Mouse (Mus musculus): Measurements from ENCODE around the gene Siae. TPM values are rescaled to one million over a fixed set of nuclear protein-coding genes. Genes with fewer than 3 reads are reported as not detected.

Siae gene
- polyA plus RNA-seq, 1 experiment from 2014 or later: 9.0 TPM

- ATAC-seq (replicated peaks; ENCODE audit: insufficient number of reproducible peaks, insufficient read depth, low FRiP score, low read depth): no peak
- WGBS: 73% methylated on average over 2 of the region's 2 CpGs
- H3K9me3 ChIP-seq (replicated peaks): no peaks in the 10 kb centered on the region
Observed at GRCm38 (mm10) chr9:37632305-37632704, 76.8 kb downstream of the Siae start.

GRCm38 (mm10) chr9:37634269-37634668 is 78.8 kb downstream of the Siae start:
- Histone ChIP-seq H3K36me3 (no peaks in the 10 kb centered on the region), H3K4me3 (no peak overlapping the region), H3K9ac (no peak overlapping the region), H3K4me2 (no peak overlapping the region), H3K27me3 (no peaks in the 10 kb centered on the region), H3K27ac (no peak overlapping the region), H3K4me1 (replicated peaks) (no peaks in the 10 kb centered on the region), H3K9me3 (replicated peaks) (no peaks in the 10 kb centered on the region)
- WGBS: 84% methylated on average over 3 of the region's 3 CpGs
- no peak for ATAC-seq (replicated peaks; ENCODE audit: insufficient number of reproducible peaks, insufficient read depth, low FRiP score, low read depth)

More at GRCm38 (mm10) chr9:37632305-37632704, 76.8 kb downstream of the Siae start:
- Histone ChIP-seq H3K4me1 (replicated peaks) (no peaks in the 10 kb centered on the region), H3K27me3 (no peaks in the 10 kb centered on the region), H3K27ac (no peak overlapping the region), H3K9ac (no peak overlapping the region), H3K36me3 (no peaks in the 10 kb centered on the region), H3K4me2 (no peak overlapping the region), H3K4me3 (no peak overlapping the region)

GRCm38 (mm10) chr9:37636335-37636734 is 80.8 kb downstream of the Siae start:
- no peak overlapping the region for H3K27ac ChIP-seq
- WGBS: 15% methylated on average over 7 of the region's 7 CpGs
- no peak overlapping the region for H3K4me3 ChIP-seq
- no peaks in the 10 kb centered on the region for H3K36me3 ChIP-seq
- no peaks in the 10 kb centered on the region for H3K27me3 ChIP-seq
- no peaks in the 10 kb centered on the region for H3K4me1 ChIP-seq (replicated peaks)
- H3K4me2 ChIP-seq: no peak overlapping the region
- H3K9me3 ChIP-seq (replicated peaks): no peaks in the 10 kb centered on the region
- no peak overlapping the region for H3K9ac ChIP-seq
- no peak for ATAC-seq (replicated peaks; ENCODE audit: insufficient number of reproducible peaks, insufficient read depth, low FRiP score, low read depth)

- H3K4me1 ChIP-seq (replicated peaks): no peaks in the 10 kb centered on the region
- no peak overlapping the region for H3K4me3 ChIP-seq
- H3K9ac ChIP-seq: no peak overlapping the region
- H3K36me3 ChIP-seq: no peaks in the 10 kb centered on the region
- no peaks in the 10 kb centered on the region for H3K27me3 ChIP-seq
- H3K4me2 ChIP-seq: no peak overlapping the region
- ATAC-seq (replicated peaks; ENCODE audit: insufficient number of reproducible peaks, insufficient read depth, low FRiP score, low read depth): no peak
- WGBS: 41% methylated on average over 6 of the region's 6 CpGs
- no peak overlapping the region for H3K27ac ChIP-seq
- no peaks in the 10 kb centered on the region for H3K9me3 ChIP-seq (replicated peaks)
Observed at GRCm38 (mm10) chr9:37636800-37637542, 81.5 kb downstream of the Siae start.

- Histone ChIP-seq H3K27me3 (no peaks in the 10 kb centered on the region), H3K4me3 (no peak overlapping the region), H3K9me3 (replicated peaks) (no peaks in the 10 kb centered on the region), H3K36me3 (no peaks in the 10 kb centered on the region), H3K4me1 (replicated peaks) (no peaks in the 10 kb centered on the region), H3K4me2 (no peak overlapping the region), H3K27ac (no peak overlapping the region), H3K9ac (no peak overlapping the region)
- ATAC-seq (replicated peaks; ENCODE audit: insufficient number of reproducible peaks, insufficient read depth, low FRiP score, low read depth): no peak
- WGBS: 75% methylated on average over 3 of the region's 3 CpGs
Observed at GRCm38 (mm10) chr9:37638721-37639120, 83.2 kb downstream of the Siae start.

- Histone ChIP-seq H3K27ac (no peak overlapping the region), H3K9me3 (replicated peaks) (no peaks in the 10 kb centered on the region), H3K4me1 (replicated peaks) (no peaks in the 10 kb centered on the region), H3K27me3 (no peaks in the 10 kb centered on the region), H3K4me2 (no peak overlapping the region), H3K36me3 (peaks cover 37% of the 10 kb centered on the region), H3K9ac (no peak overlapping the region), H3K4me3 (no peak overlapping the region)
- no peak for ATAC-seq (replicated peaks; ENCODE audit: insufficient number of reproducible peaks, insufficient read depth, low FRiP score, low read depth)
- 71% methylated on average over 3 of the region's 3 CpGs for WGBS
Observed at GRCm38 (mm10) chr9:37646246-37646645, 90.7 kb downstream of the Siae start.

- no peak overlapping the region for H3K4me2 ChIP-seq
- no peak for ATAC-seq (replicated peaks; ENCODE audit: insufficient number of reproducible peaks, insufficient read depth, low FRiP score, low read depth)
- H3K4me3 ChIP-seq: no peak overlapping the region
- no peak overlapping the region for H3K27ac ChIP-seq
- no peaks in the 10 kb centered on the region for H3K9me3 ChIP-seq (replicated peaks)
- peaks cover 7% of the 10 kb centered on the region for H3K4me1 ChIP-seq (replicated peaks)
- peaks cover 66% of the 10 kb centered on the region for H3K36me3 ChIP-seq
- no peaks in the 10 kb centered on the region for H3K27me3 ChIP-seq
- no peak overlapping the region for H3K9ac ChIP-seq
- WGBS: 94% methylated on average over 5 of the region's 5 CpGs
Observed at GRCm38 (mm10) chr9:37650639-37651038, 95.1 kb downstream of the Siae start.

- H3K4me2 ChIP-seq: no peak overlapping the region
Observed at GRCm38 (mm10) chr9:37653836-37654235, 98.3 kb downstream of the Siae start.

GRCm38 (mm10) chr9:37655961-37656360 is 100.5 kb downstream of the Siae start:
- Histone ChIP-seq H3K9me3 (replicated peaks) (no peaks in the 10 kb centered on the region), H3K27me3 (no peaks in the 10 kb centered on the region), H3K36me3 (peaks cover 32% of the 10 kb centered on the region), H3K4me2 (peak overlapping the region; percentile 87), H3K9ac (peak overlapping the region; percentile 81; the same call in 1 of the 2 replicates), H3K27ac (no peak overlapping the region), H3K4me3 (peak overlapping the region; percentile 90), H3K4me1 (replicated peaks) (peaks cover 13% of the 10 kb centered on the region)
- WGBS: 40% methylated on average over 8 of the region's 8 CpGs
- no peak for ATAC-seq (replicated peaks; ENCODE audit: insufficient number of reproducible peaks, insufficient read depth, low FRiP score, low read depth)

More at GRCm38 (mm10) chr9:37653836-37654235, 98.3 kb downstream of the Siae start:
- Histone ChIP-seq H3K36me3 (peaks cover 52% of the 10 kb centered on the region), H3K4me3 (no peak overlapping the region), H3K9me3 (replicated peaks) (no peaks in the 10 kb centered on the region), H3K27ac (no peak overlapping the region), H3K27me3 (no peaks in the 10 kb centered on the region), H3K9ac (no peak overlapping the region), H3K4me1 (replicated peaks) (peaks cover 13% of the 10 kb centered on the region)
- ATAC-seq (replicated peaks; ENCODE audit: insufficient number of reproducible peaks, insufficient read depth, low FRiP score, low read depth): no peak
- WGBS: 38% methylated on average over 5 of the region's 5 CpGs

- Histone ChIP-seq H3K9ac (peak overlapping the region; percentile 81), H3K36me3 (peaks cover 27% of the 10 kb centered on the region), H3K4me2 (peak overlapping the region; percentile 87), H3K27ac (peak overlapping the region; percentile 92), H3K4me3 (peak overlapping the region; percentile 90), H3K4me1 (replicated peaks) (peaks cover 13% of the 10 kb centered on the region), H3K9me3 (replicated peaks) (no peaks in the 10 kb centered on the region), H3K27me3 (no peaks in the 10 kb centered on the region)
- under 1% methylated on average over 10 of the region's 10 CpGs for whole genome bisulfite sequencing
- ATAC-seq (replicated peaks; ENCODE audit: insufficient number of reproducible peaks, insufficient read depth, low FRiP score, low read depth): peak; percentile 18; the same call in 1 of the 2 replicates
Observed at GRCm38 (mm10) chr9:37656439-37656881, 101.0 kb downstream of the Siae start.

- peak within 1 kb of the TSS; percentile 87 for H3K4me2 ChIP-seq
- peak within 1 kb of the TSS; percentile 90 for H3K4me3 ChIP-seq
- under 1% methylated on average over 36 of the region's 36 CpGs for WGBS
- H3K27ac ChIP-seq: peak within 1 kb of the TSS; percentile 92
- no peaks in the 10 kb centered on the region for H3K27me3 ChIP-seq
- peaks cover 24% of the 10 kb centered on the region for H3K36me3 ChIP-seq
- peak; percentile 86 for ATAC-seq (replicated peaks; ENCODE audit: insufficient number of reproducible peaks, insufficient read depth, low FRiP score, low read depth)
- H3K4me1 ChIP-seq (replicated peaks): peaks cover 13% of the 10 kb centered on the region
- no peaks in the 10 kb centered on the region for H3K9me3 ChIP-seq (replicated peaks)
- H3K9ac ChIP-seq: peak within 1 kb of the TSS; percentile 81
Observed at GRCm38 (mm10) chr9:37656931-37657481, 101.5 kb downstream of the Siae start, which contains the start of gene Tbrg1. Tbrg1 (minus strand) TSS chr9:37657312.

Measured in heart, embryonic 15.5 days (tissue).